Mouse (Mus musculus) mature B cell (primary cell): Measurements from ENCODE around the gene Habp4.

Source experiments
- in situ Hi-C: fragments of 300-500 bp; cut with MboI; formaldehyde crosslinking; loops from 2 replicates; pipeline ENCODE4 v1.14.3; 2019

Habp4 gene

DNA sequence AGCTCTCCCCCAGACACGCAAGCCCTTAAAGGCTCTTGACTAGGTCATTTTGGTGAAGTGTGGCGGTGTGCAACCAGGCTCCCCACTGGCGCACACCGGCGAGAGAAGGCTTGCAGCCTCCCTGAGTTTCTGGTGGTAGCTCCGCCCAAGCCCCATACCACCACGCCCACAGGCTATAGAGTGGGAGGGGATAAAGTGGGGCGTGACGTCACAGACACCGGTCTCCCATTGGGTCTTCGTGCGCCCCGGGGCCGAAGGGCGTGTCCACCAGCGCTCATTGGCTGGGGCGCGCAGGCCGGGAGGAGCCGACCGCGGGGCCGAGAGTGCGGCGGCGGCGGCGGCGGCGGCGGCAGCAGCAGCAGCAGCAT, at the start of gene Habp4:
Habp4 (plus strand) TSS at position 277 of the 368 bp plus-strand sequence.
- in situ Hi-C loops: loop anchor here (25.0 kb wide), 1 partner anchor 951 kb away; the partner anchor contains the start of gene Mfsd14b

- in situ Hi-C loops: no loop called here
Measured at GRCm38 (mm10) chr13:64117442-64117841, 44.2 kb upstream of the Habp4 start.

DNA sequence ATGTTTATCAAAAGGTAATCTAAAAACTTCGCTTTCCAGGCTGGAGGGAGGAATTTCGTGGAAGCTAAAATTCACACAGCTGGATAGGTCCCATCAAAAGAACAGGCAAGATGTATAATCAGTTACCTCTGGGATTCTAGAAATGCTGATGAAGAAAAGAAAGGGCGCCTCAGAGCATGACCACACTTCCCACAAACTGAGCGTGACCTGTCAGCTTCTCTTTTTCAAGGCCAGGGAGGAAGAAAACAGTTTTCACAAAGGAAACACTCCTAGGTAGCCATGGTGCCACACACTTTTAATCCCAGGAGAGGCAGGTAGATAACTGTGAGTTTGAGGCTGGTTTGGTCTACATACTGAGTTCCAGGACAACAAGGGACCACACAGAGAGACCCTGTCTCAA, 40.9 kb upstream of the Habp4 start:
- in situ Hi-C loops: no loop called here

DNA sequence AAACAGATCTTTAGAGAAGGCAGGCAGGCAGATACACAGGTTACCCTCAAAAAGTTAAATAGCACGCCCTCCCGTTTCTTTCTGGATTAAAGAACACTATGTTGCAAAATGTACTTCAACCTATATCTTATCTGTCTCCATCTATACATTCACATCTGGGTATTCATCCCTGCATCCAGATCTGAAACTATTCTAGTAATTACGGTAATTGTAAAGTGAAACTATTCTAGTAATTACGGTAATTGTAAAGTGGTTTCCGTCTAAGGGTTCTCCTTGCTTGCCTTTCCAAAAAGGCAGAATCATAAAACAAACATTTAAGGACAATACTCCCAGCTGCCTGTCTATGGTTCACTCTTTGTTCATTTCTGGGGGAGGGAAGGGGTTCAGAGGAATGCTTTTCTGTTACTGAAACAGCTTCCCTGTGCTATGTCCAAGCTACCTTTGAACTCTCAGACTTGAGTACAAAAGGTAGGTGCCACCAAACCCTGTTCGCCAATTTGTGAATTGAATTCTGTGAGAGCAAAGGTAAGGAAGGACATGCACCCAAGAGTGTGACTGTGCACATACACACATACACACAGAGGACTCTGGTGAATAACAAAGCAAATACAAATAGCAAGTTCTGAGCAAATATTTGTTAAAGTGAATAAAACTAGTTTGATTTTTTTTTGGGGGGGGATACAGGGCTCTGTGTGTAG, 38.0 kb upstream of the Habp4 start:
- in situ Hi-C loops: no loop called here

GRCm38 (mm10) chr13:64124886-64125285, 36.7 kb upstream of the Habp4 start:
- in situ Hi-C loops: no loop called here

DNA sequence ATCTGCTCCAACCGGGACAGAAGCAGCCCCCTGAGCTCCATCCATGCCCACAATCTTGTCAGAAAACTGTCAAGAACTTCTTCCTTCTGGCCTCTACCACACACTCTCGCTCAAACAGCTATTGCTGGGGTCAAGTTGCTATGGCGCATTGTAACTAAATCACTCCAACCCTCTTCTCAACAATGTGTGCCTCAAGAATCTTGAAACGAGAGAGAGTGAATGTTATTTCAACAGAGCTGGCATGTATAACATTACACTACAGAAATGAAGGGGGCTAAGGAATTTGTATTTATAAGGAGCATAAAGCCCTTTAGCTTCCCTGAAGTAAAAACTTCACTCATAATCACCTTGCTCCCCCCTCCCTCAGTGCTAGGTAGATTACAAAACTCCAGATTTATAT, 35.3 kb upstream of the Habp4 start:
- in situ Hi-C loops: no loop called here

GRCm38 (mm10) chr13:64128858-64129615, 32.6 kb upstream of the Habp4 start, which contains the start of gene Slc35d2:
Gene Slc35d2 (minus strand): TSS chr13:64129368.
- in situ Hi-C loops: no loop called here

GRCm38 (mm10) chr13:64129616-64130375, 31.8 kb upstream of the Habp4 start:
- in situ Hi-C loops: no loop called here

DNA sequence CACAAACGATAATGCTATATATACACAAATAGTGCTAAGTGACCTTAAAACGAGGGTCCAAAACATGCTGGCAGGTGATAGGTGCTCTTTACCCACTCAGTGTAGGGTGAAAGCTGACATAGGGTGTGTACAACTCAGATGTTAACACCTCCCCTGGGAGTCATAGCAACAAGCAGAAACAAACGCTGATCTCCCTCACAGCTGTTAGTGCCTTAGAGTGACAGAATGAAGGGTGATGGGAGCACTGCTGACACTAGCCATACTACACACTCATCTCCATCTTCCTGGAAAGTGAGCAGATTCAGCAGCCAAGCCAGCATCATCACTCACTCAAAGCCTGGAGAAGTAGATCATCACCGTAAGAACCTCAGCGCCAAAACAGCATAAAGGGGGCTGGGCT, 11.5 kb upstream of the Habp4 start:
- in situ Hi-C loops: loop anchor here (25.0 kb wide), 1 partner anchor 962 kb away; the partner anchor contains the start of gene Mfsd14b

DNA sequence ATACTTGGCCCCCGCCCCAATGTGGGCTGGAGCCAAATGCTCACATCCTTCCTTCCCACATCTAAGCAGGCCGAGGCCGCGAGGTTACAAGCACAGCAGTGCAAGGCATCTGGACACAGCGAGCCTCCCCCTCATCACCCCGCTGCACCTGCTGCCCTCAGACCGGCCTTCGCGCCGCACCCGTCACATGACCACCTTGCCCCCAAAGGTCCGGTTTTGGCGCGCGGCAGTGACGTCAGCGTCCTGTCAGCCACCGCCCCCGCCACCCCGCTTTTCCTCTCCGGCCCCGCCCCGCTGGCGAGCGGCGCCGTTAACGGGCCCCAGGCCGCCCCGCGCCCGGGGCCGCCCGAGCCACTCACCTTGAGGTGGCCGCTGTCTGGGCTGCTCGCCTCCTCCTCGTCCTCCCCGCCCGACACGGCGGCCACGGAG, 9.4 kb upstream of the Habp4 start:
- in situ Hi-C loops: loop anchor here (25.0 kb wide), 1 partner anchor 960 kb away; the partner anchor contains the start of gene Mfsd14b

GRCm38 (mm10) chr13:64152671-64153082, 8.9 kb upstream of the Habp4 start:
- in situ Hi-C loops: loop anchor here (25.0 kb wide), 1 partner anchor 960 kb away; the partner anchor contains the start of gene Mfsd14b

DNA sequence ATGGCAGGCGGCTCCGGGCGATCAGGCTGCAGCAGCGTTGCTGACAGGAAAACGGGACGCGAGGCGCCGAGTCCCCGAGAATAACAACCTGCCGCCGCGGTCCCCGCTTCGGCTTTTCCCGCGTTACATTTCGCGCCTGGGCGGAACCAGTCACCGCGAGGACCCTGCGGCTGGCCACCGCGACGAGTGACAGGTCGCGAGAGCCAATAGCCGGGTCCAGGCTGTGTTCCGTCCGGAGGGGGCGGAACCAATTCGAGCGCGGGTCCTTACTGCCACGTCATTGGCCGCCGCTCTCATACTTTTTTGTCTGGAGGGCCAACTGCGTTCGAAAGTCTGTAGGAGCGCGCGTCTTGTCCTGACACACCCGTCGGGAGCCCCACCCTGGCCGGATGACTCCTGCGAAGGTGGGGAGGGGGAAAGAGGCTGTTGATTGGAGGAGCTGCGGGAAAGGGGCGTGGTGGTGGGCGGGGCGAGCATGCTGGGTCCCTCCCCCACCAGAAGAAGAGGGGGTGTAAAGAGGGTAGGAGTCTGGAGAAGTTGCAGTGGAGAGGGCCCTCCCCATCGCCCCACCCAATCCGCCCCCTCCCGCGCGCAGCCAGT, 8.4 kb upstream of the Habp4 start, which contains the start of gene Zfp367:
Zfp367 (minus strand) TSS at position 120 of the 600 bp plus-strand sequence.
- in situ Hi-C loops: loop anchor here (25.0 kb wide), 1 partner anchor 959 kb away; the partner anchor contains the start of gene Mfsd14b

- in situ Hi-C loops: loop anchor here (25.0 kb wide), 1 partner anchor 958 kb away; the partner anchor contains the start of gene Mfsd14b
Measured at GRCm38 (mm10) chr13:64153751-64154267, 7.8 kb upstream of the Habp4 start.

- in situ Hi-C loops: loop anchor here (25.0 kb wide), 1 partner anchor 958 kb away; the partner anchor contains the start of gene Mfsd14b
Measured at GRCm38 (mm10) chr13:64154651-64155050, 7.0 kb upstream of the Habp4 start.

- in situ Hi-C loops: loop anchor here (25.0 kb wide), 1 partner anchor 957 kb away; the partner anchor contains the start of gene Mfsd14b
Measured at GRCm38 (mm10) chr13:64155171-64155571, 6.5 kb upstream of the Habp4 start.

- in situ Hi-C loops: loop anchor here (25.0 kb wide), 1 partner anchor 955 kb away; the partner anchor contains the start of gene Mfsd14b
Measured at GRCm38 (mm10) chr13:64156966-64157365, 4.7 kb upstream of the Habp4 start.

DNA sequence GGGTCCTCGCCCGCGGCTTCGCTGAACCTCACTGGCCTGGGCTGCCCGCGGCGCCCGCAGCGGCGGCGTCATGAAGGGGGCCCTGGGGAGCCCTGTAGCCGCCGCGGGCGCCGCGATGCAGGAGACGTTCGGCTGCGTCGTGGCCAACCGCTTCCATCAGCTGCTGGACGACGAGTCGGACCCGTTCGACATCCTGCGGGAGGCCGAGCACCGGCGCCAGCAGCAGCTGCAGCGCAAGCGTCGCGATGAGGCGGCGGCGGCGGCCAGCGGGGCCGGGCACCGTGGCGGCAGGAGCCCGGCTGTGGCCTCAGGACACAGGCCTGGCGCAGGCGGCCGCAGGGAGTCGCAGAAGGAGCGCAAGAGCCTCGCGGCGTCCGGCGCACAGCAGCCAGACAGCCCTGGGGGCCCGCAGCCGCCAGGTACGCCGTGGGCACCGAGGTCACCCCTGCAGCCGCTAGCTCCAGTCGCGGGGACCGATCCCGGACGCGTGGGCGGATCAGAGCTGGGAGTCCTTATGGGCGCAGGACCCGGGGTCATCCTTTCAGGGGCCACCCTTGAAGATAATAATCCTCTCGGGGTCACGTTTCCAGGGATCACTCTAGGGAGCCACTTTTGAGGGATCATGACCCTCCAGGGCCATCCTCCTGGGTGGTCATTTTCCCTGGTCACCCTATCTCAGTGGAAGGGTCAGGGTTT, 440 bp downstream of the Habp4 start:
- in situ Hi-C loops: loop anchor here (25.0 kb wide), 1 partner anchor 950 kb away; the partner anchor contains the start of gene Mfsd14b

DNA sequence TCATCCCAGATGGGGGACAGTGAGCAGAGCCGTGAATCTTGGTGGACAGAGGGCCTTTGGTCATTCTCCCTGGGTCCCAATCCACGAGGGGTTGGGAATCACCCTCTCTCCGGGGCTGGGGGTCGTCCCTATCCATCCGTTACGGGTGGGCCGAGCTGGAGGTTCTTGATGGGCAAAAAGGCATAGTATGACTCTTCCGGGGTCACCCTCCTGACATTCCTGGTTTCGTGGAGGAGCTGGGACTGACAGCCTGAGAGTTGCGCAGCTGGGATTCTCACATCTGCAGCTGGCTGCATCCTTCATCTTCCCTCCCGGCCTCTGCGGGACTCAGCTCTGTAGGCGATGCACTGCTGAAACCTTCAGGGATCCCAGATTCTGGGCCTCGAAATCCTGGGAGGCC, 1.0 kb downstream of the Habp4 start:
- in situ Hi-C loops: loop anchor here (25.0 kb wide), 1 partner anchor 950 kb away; the partner anchor contains the start of gene Mfsd14b

DNA sequence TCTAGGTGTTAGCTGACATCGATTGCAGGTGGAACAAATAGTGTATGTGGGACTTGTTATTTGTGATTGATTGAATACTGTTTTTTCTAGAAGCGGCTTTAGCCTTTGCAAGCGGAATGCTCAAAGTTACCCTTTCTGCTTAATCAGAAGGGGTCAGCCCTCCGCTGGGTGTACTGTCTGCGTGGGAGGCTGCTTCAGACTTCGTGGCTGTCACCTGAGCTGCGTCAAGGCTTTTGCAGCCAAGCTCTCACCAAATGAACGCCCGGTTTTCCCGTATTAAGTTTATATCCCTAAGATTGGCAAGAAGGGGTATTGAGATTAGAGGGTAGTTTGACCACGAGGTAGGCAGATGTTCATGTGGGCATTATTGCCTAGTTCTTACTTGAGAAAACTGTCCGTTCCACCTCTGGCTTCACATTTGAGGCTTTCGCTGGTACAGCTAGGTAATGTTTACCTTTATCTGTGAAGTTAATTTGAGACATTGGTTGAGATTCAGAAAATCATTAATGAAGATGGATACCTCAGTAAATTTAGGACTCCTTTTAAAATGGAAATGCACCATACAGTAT, 1.6 kb downstream of the Habp4 start:
- in situ Hi-C loops: loop anchor here (25.0 kb wide), 1 partner anchor 949 kb away; the partner anchor contains the start of gene Mfsd14b

DNA sequence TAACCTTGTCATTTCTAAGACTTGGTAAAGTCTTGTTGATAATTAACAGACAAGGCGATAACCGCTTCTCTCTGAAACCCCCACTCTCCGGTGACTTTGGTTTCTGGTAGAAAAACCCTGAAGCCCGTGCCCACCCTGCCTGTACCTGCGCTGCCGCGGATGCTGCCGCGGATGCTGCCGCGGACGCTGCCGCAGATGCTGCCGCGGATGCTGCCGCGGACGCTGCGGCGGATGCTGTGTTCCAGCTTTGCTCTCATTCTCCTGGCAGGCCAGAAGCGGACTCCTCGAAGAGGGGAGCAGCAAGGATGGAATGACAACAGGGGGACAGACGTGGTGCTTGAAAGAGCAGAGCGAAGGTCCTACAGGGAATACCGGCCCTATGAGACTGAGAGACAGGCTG, 8.1 kb downstream of the Habp4 start:
- in situ Hi-C loops: loop anchor here (25.0 kb wide), 1 partner anchor 943 kb away; the partner anchor contains the start of gene Mfsd14b
